Mouse (Mus musculus) heart, embryonic 12.5 days (tissue): ENCODE results near the gene Mpo. TPM values are rescaled to one million over a fixed set of nuclear protein-coding genes. Genes with fewer than 3 reads are reported as not detected.

ENCODE experiments used
- ATAC-seq: fragments of 200-750 bp; cut with Nextera tagmentation; 2 replicates; pipeline ENCODE4 v1.8.0; 2017; ENCODE audit warnings: moderate TSS enrichment, moderate library complexity; ENCODE audit not compliant: insufficient number of reproducible peaks, low FRiP score
- H3K27ac ChIP-seq: fragments of 300-500 bp; sonication (generic); 2 replicates; pipeline ENCODE4 v1.5.1; 2016; ENCODE audit warnings: mild to moderate bottlenecking, moderate library complexity; ENCODE audit not compliant: poor library complexity, severe bottlenecking
- H3K27me3 ChIP-seq: fragments of 300-500 bp; sonication (generic); replicated peaks from 2 replicates; pipeline ENCODE4 v1.6.1; 2016; ENCODE audit warnings: mild to moderate bottlenecking, moderate library complexity
- H3K36me3 ChIP-seq: fragments of 300-500 bp; sonication (generic); 2 replicates; pipeline ENCODE4 v1.6.1; 2016; ENCODE audit warnings: mild to moderate bottlenecking, moderate library complexity
- H3K4me1 ChIP-seq: fragments of 300-500 bp; sonication (generic); replicated peaks from 2 replicates; pipeline ENCODE4 v1.6.1; 2016; ENCODE audit warnings: mild to moderate bottlenecking
- H3K4me2 ChIP-seq: fragments of 300-500 bp; sonication (generic); 2 replicates; pipeline ENCODE4 v1.6.1; 2016; ENCODE audit warnings: mild to moderate bottlenecking, moderate library complexity
- H3K4me3 ChIP-seq: fragments of 300-500 bp; sonication (generic); 2 replicates; pipeline ENCODE4 v1.5.1; 2016; ENCODE audit warnings: mild to moderate bottlenecking
- H3K9ac ChIP-seq: fragments of 300-500 bp; sonication (generic); 2 replicates; pipeline ENCODE4 v1.6.1; 2016; ENCODE audit warnings: mild to moderate bottlenecking, moderate library complexity
- H3K9me3 ChIP-seq: fragments of 300-500 bp; sonication (generic); replicated peaks from 2 replicates; pipeline ENCODE4 v1.6.1; 2016; ENCODE audit warnings: mild to moderate bottlenecking, moderate library complexity
- WGBS: fragments of 180-500 bp; shearing (Covaris S2); methylation state at CpG from one replicate; pipeline ENCODE4 v1.1.7; 2016; 5-methylcytosine and 5-hydroxymethylcytosine counted together
- polyA plus RNA-seq: library from polyadenylated mRNA; unstranded; fragments of >200 nt; fragmentation: Nextera tagmentation; extraction: Ambion mirVana; gene quantifications from 2 replicates; pipeline ENCODE4 v1.2.1, GENCODE M21; 2016

Mpo gene
- polyA plus RNA-seq, 1 experiment from 2014 or later: 6.7 TPM

- no peak overlapping the region for H3K27ac ChIP-seq
- peaks cover 4% of the 10 kb centered on the region; the same call in 1 of the 2 replicates for H3K4me1 ChIP-seq
- H3K9ac ChIP-seq: no peak overlapping the region
- no peaks in the 10 kb centered on the region for H3K9me3 ChIP-seq
- H3K4me3 ChIP-seq: no peak overlapping the region
- WGBS: 69% methylated on average over 7 of the region's 7 CpGs
- no peak for ATAC-seq
- H3K4me2 ChIP-seq: no peak overlapping the region
- H3K27me3 ChIP-seq: peaks cover 10% of the 10 kb centered on the region; the same call in 1 of the 2 replicates
- no peaks in the 10 kb centered on the region for H3K36me3 ChIP-seq
Observed at GRCm38 (mm10) chr11:87808236-87808635, 14.9 kb downstream of the Mpo start.

GRCm38 (mm10) chr11:87811396-87811795 is 18.0 kb downstream of the Mpo start:
- Histone ChIP-seq H3K9ac (no peak overlapping the region), H3K4me3 (no peak overlapping the region), H3K4me1 (peaks cover 4% of the 10 kb centered on the region; the same call in 1 of the 2 replicates), H3K9me3 (no peaks in the 10 kb centered on the region), H3K36me3 (no peaks in the 10 kb centered on the region), H3K4me2 (no peak overlapping the region), H3K27ac (no peak overlapping the region), H3K27me3 (peaks cover 25% of the 10 kb centered on the region)
- no peak for ATAC-seq
- 52% methylated on average over 3 of the region's 4 CpGs for WGBS

GRCm38 (mm10) chr11:87814831-87815230 is 21.4 kb downstream of the Mpo start:
- Histone ChIP-seq H3K27ac (no peak overlapping the region), H3K27me3 (peaks cover 49% of the 10 kb centered on the region), H3K9ac (no peak overlapping the region), H3K4me3 (no peak overlapping the region), H3K4me2 (no peak overlapping the region), H3K4me1 (peaks cover 10% of the 10 kb centered on the region; the same call in 1 of the 2 replicates), H3K9me3 (no peaks in the 10 kb centered on the region), H3K36me3 (no peaks in the 10 kb centered on the region)
- ATAC-seq: no peak
- 73% methylated on average over 8 of the region's 8 CpGs for WGBS

GRCm38 (mm10) chr11:87816707-87817442 is 23.5 kb downstream of the Mpo start:
- Histone ChIP-seq H3K4me3 (peak overlapping the region; percentile 50), H3K9ac (peak overlapping the region; percentile 31; the same call in 1 of the 2 replicates), H3K4me1 (0 out of 2 replicates have a peak, but pooled peaks cover 5% of the 10 kb centered on the region), H3K27me3 (peaks cover 51% of the 10 kb centered on the region), H3K36me3 (no peaks in the 10 kb centered on the region), H3K27ac (no peak overlapping the region), H3K4me2 (peak overlapping the region; percentile 80), H3K9me3 (no peaks in the 10 kb centered on the region)
- no peak for ATAC-seq
- 3% methylated on average over 31 of the region's 31 CpGs for WGBS

- Histone ChIP-seq H3K4me3 (peak overlapping the region; percentile 50), H3K9me3 (no peaks in the 10 kb centered on the region), H3K27me3 (peaks cover 54% of the 10 kb centered on the region), H3K9ac (peak overlapping the region; percentile 31; the same call in 1 of the 2 replicates), H3K4me2 (peak overlapping the region; percentile 80), H3K27ac (no peak overlapping the region), H3K36me3 (no peaks in the 10 kb centered on the region), H3K4me1 (0 out of 2 replicates have a peak, but pooled peaks cover 5% of the 10 kb centered on the region)
- no peak for ATAC-seq
- 25% methylated on average over 4 of the region's 4 CpGs for WGBS
Observed at GRCm38 (mm10) chr11:87817443-87817773, 24.0 kb downstream of the Mpo start.

GRCm38 (mm10) chr11:87821502-87821901 is 28.1 kb downstream of the Mpo start:
- Histone ChIP-seq H3K4me2 (no peak overlapping the region), H3K4me1 (0 out of 2 replicates have a peak, but pooled peaks cover 5% of the 10 kb centered on the region), H3K36me3 (no peaks in the 10 kb centered on the region), H3K9ac (no peak overlapping the region), H3K27me3 (peaks cover 58% of the 10 kb centered on the region), H3K4me3 (no peak overlapping the region), H3K27ac (no peak overlapping the region), H3K9me3 (no peaks in the 10 kb centered on the region)
- WGBS: 65% methylated on average over 5 of the region's 5 CpGs
- ATAC-seq: no peak

- Histone ChIP-seq H3K27me3 (peaks cover 39% of the 10 kb centered on the region), H3K4me3 (no peak within 1 kb of the TSS), H3K27ac (no peak within 1 kb of the TSS), H3K4me1 (no peaks in the 10 kb centered on the region), H3K9me3 (no peaks in the 10 kb centered on the region), H3K9ac (no peak within 1 kb of the TSS), H3K4me2 (no peak within 1 kb of the TSS), H3K36me3 (no peaks in the 10 kb centered on the region)
- WGBS: 65% methylated on average over 10 of the region's 10 CpGs
- no peak for ATAC-seq
Observed at GRCm38 (mm10) chr11:87828239-87828900, 35.0 kb downstream of the Mpo start, which contains the start of gene Lpo. Gene Lpo (minus strand): TSS chr11:87828289.

GRCm38 (mm10) chr11:87840676-87841075 is 47.3 kb downstream of the Mpo start:
- Histone ChIP-seq H3K36me3 (no peaks in the 10 kb centered on the region), H3K27me3 (peaks cover 10% of the 10 kb centered on the region), H3K9me3 (no peaks in the 10 kb centered on the region), H3K27ac (no peak overlapping the region), H3K4me1 (peaks cover 6% of the 10 kb centered on the region), H3K4me2 (peak overlapping the region; percentile 9; the same call in 1 of the 2 replicates), H3K9ac (no peak overlapping the region), H3K4me3 (no peak overlapping the region)
- 0 out of 2 replicates have a peak, but pooled peaks have one; percentile 48 for ATAC-seq
- WGBS: 38% methylated on average over 8 of the region's 8 CpGs

- Histone ChIP-seq H3K9me3 (no peaks in the 10 kb centered on the region), H3K27ac (no peak overlapping the region), H3K4me1 (peaks cover 6% of the 10 kb centered on the region), H3K4me3 (no peak overlapping the region), H3K9ac (no peak overlapping the region), H3K36me3 (no peaks in the 10 kb centered on the region), H3K27me3 (peaks cover 6% of the 10 kb centered on the region), H3K4me2 (no peak overlapping the region)
- ATAC-seq: no peak
- WGBS: 75% methylated on average over 3 of the region's 3 CpGs
Observed at GRCm38 (mm10) chr11:87841436-87841835, 48.1 kb downstream of the Mpo start.

- no peaks in the 10 kb centered on the region for H3K4me1 ChIP-seq
- ATAC-seq: no peak
- 81% methylated on average over 12 of the region's 12 CpGs for WGBS
- no peak overlapping the region for H3K4me2 ChIP-seq
- no peak overlapping the region for H3K9ac ChIP-seq
- no peak overlapping the region for H3K27ac ChIP-seq
- peaks cover 5% of the 10 kb centered on the region; the same call in 1 of the 2 replicates for H3K27me3 ChIP-seq
- no peaks in the 10 kb centered on the region for H3K9me3 ChIP-seq
- no peaks in the 10 kb centered on the region for H3K36me3 ChIP-seq
- no peak overlapping the region for H3K4me3 ChIP-seq
Observed at GRCm38 (mm10) chr11:87846968-87847600, 53.7 kb downstream of the Mpo start.

- 63% methylated on average over 6 of the region's 6 CpGs for WGBS
- H3K4me3 ChIP-seq: no peak overlapping the region
- ATAC-seq: no peak
Observed at GRCm38 (mm10) chr11:87847884-87848283, 54.5 kb downstream of the Mpo start.

More at GRCm38 (mm10) chr11:87847884-87848283, 54.5 kb downstream of the Mpo start:
- Histone ChIP-seq H3K36me3 (no peaks in the 10 kb centered on the region), H3K9ac (no peak overlapping the region), H3K27me3 (peaks cover 5% of the 10 kb centered on the region; the same call in 1 of the 2 replicates), H3K27ac (no peak overlapping the region), H3K4me1 (no peaks in the 10 kb centered on the region), H3K9me3 (no peaks in the 10 kb centered on the region), H3K4me2 (no peak overlapping the region)
